Mouse (Mus musculus): ENCODE results near the gene App. TPM values are rescaled to one million over a fixed set of nuclear protein-coding genes. Genes with fewer than 3 reads are reported as not detected.

Gene App
- total and polyA plus RNA-seq, 3 experiments, result 90.6 to 142 (median 141) TPM

DNA sequence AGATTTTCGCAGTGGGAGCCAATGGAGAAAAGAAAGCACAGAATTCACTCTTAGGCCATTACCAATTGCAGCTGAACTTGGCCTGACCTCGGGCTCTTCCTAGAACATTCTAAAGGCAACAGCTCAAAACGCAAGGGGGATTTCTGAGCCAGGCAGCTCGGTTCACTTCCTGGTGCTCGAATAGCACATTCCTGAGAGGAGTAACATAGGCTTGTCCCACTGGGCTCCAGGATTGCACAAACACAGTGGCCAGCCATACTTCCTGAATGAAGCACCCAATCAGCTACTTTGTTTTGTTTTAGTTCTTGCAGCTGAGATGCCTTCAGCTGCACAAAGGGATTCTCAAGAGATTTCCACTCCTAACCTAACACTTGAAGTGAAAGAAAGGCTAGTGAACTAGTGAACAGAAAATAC is 40.1 kb downstream of the App start:
- intact Hi-C loops (cut with DNase I), result loop anchor here (2.0 kb wide), 1 partner anchor 15 kb away; no protein-coding TSS in a partner anchor
- Histone ChIP-seq H3K4me1 (ENCODE audit: control insufficient read depth, insufficient read depth, low read length) (peaks cover 21% of the 10 kb centered on the region), H3K27ac (peak overlapping the region; percentile 83), H3K27me3 (ENCODE audit: control insufficient read depth, insufficient read depth, low read length) (no peaks in the 10 kb centered on the region), H3K9ac (ENCODE audit: low read depth, low read length) (peak overlapping the region; percentile 51), H3K4me3 (peak overlapping the region; percentile 41), H3K36me3 (ENCODE audit: control insufficient read depth, insufficient read depth, low read length) (peaks cover 24% of the 10 kb centered on the region), H3K79me2 (replicated peaks; ENCODE audit: control insufficient read depth, insufficient read depth, low read length) (peaks cover 8% of the 10 kb centered on the region; the same call in 1 of the 2 replicates)
- TF ChIP-seq CTCF (IDR thresholded peaks at IDR 0.05) (peak; percentile 35), POLR2A (IDR thresholded peaks at IDR 0.05; ENCODE audit: insufficient read depth, low read depth, low read length) (peak; percentile 50; the same call in 1 of the 2 replicates), EP300 (IDR thresholded peaks at IDR 0.05; ENCODE audit: insufficient read depth, low read depth, low read length) (peak; percentile 73)
- peak; percentile 72 to 85 for DNase-seq
- WGBS, result 13% methylated on average over 5 of the region's 5 CpGs

GRCm38 (mm10) chr16:85133057-85133456 is 40.5 kb downstream of the App start:
- DNase-seq, result no peak
- Histone ChIP-seq H3K36me3 (ENCODE audit: control insufficient read depth, insufficient read depth, low read length) (peaks cover 24% of the 10 kb centered on the region), H3K4me1 (ENCODE audit: control insufficient read depth, insufficient read depth, low read length) (peaks cover 23% of the 10 kb centered on the region), H3K27me3 (ENCODE audit: control insufficient read depth, insufficient read depth, low read length) (no peaks in the 10 kb centered on the region), H3K9ac (ENCODE audit: low read depth, low read length) (no peak overlapping the region), H3K4me3 (peak overlapping the region; percentile 41), H3K79me2 (replicated peaks; ENCODE audit: control insufficient read depth, insufficient read depth, low read length) (peaks cover 8% of the 10 kb centered on the region; the same call in 1 of the 2 replicates), H3K27ac (peak overlapping the region; percentile 83)
- WGBS, result 34% methylated on average over 8 of the region's 8 CpGs
- TF ChIP-seq POLR2A (IDR thresholded peaks at IDR 0.05; ENCODE audit: insufficient read depth, low read depth, low read length) (no peak), EP300 (IDR thresholded peaks at IDR 0.05; ENCODE audit: insufficient read depth, low read depth, low read length) (no peak), CTCF (IDR thresholded peaks at IDR 0.05) (no peak)
- intact Hi-C loops (cut with DNase I), result loop anchor here (2.0 kb wide), 1 partner anchor 16 kb away; no protein-coding TSS in a partner anchor

DNA sequence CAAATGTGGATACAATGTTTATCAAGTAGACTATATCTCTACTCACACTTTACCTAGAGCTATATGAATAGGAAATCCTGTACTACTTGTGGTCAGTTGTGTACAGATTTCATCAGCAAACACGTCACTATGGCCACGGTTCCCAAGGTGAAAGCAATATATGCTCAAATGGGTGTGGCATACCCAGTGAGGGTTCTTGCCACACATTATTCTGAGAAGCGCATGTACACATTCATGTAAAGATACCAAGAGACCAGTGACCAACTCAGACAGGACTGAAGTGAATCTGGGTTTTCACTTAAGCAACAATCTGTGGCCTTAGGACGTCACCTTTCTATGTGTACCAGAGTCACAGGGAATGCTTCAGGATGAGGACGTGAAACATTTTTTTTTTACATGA is 41.4 kb downstream of the App start:
- intact Hi-C loops (cut with DNase I), result loop anchor here (2.0 kb wide), 1 partner anchor 17 kb away; no protein-coding TSS in a partner anchor
- no peaks in the 10 kb centered on the region for H3K27me3 ChIP-seq (ENCODE audit: control insufficient read depth, insufficient read depth, low read length)
- peaks cover 21% of the 10 kb centered on the region for H3K4me1 ChIP-seq (ENCODE audit: control insufficient read depth, insufficient read depth, low read length)
- no peak overlapping the region for H3K4me3 ChIP-seq
- no peak for TF ChIP-seq EP300 (IDR thresholded peaks at IDR 0.05; ENCODE audit: insufficient read depth, low read depth, low read length)
- no peak for TF ChIP-seq POLR2A (IDR thresholded peaks at IDR 0.05; ENCODE audit: insufficient read depth, low read depth, low read length)
- no peak for TF ChIP-seq CTCF (IDR thresholded peaks at IDR 0.05)
- peaks cover 24% of the 10 kb centered on the region for H3K36me3 ChIP-seq (ENCODE audit: control insufficient read depth, insufficient read depth, low read length)
- DNase-seq, result no peak
- WGBS, result 71% methylated on average over 5 of the region's 5 CpGs
- peaks cover 8% of the 10 kb centered on the region; the same call in 1 of the 2 replicates for H3K79me2 ChIP-seq (replicated peaks; ENCODE audit: control insufficient read depth, insufficient read depth, low read length)
- no peak overlapping the region for H3K9ac ChIP-seq (ENCODE audit: low read depth, low read length)
- H3K27ac ChIP-seq, result peak overlapping the region; percentile 83

- intact Hi-C loops (cut with DNase I), result loop anchor here (1.0 kb wide), 1 partner anchor 9 kb away; no protein-coding TSS in a partner anchor
- H3K27ac ChIP-seq, result no peak overlapping the region
- WGBS, result 80% methylated on average over 7 of the region's 7 CpGs
- no peak for DNase-seq
- H3K9ac ChIP-seq (ENCODE audit: low read depth, low read length), result no peak overlapping the region
- H3K4me1 ChIP-seq (ENCODE audit: control insufficient read depth, insufficient read depth, low read length), result peaks cover 21% of the 10 kb centered on the region
- TF ChIP-seq POLR2A (IDR thresholded peaks at IDR 0.05; ENCODE audit: insufficient read depth, low read depth, low read length) (no peak), CTCF (IDR thresholded peaks at IDR 0.05) (no peak), EP300 (IDR thresholded peaks at IDR 0.05; ENCODE audit: insufficient read depth, low read depth, low read length) (no peak)
- H3K4me3 ChIP-seq, result no peak overlapping the region
- H3K36me3 ChIP-seq (ENCODE audit: control insufficient read depth, insufficient read depth, low read length), result peaks cover 24% of the 10 kb centered on the region
- H3K27me3 ChIP-seq (ENCODE audit: control insufficient read depth, insufficient read depth, low read length), result no peaks in the 10 kb centered on the region
- peaks cover 10% of the 10 kb centered on the region for H3K79me2 ChIP-seq (replicated peaks; ENCODE audit: control insufficient read depth, insufficient read depth, low read length)
Measured at GRCm38 (mm10) chr16:85130861-85131556, 42.6 kb downstream of the App start.

DNA sequence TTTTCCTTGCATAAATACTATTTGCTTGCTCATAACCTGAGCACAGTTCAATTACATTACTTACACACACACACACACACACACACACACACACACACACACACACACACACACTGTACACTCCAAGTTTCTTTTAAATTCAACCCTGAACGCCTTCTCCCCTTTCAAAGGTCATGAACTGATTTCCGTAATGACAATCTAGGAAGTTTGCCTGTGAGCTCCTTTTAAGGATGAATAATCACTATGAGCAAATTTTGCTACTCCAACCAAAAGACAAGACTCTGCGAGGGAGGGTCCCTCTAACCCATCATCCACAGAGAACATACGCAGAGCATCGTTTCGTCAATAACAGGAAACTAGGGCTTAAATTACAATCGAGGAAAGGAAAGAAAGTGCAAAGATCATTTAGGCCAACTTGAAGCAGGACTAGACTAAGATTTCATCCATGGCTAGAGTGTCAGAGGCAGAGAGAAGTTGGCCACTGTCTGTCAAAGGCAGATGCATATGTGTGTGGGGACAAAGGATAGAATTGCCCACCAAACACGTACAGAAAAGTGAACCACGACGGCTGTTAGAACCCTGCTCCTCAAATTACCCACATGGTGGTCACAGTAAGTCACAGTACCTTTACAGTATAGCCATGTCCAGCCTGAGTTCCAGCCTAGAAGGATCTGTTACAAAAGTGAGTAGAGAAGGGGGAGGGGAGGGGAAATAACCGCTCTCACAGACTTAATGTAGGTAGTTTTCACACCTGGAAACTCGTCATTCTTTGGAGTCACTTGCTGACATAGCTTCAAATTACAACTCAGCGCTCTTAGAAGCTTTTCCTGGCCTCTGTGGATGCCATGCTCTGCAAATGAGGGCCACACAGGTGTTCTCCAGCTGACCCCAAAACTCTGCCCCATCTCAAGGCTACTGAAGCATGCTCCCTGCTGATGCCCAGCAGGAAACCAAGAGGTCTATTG is 44.6 kb downstream of the App start:
- H3K27ac ChIP-seq, result no peak overlapping the region

More for the DNA sequence above, 44.6 kb downstream of the App start:
- Histone ChIP-seq H3K4me1 (ENCODE audit: control insufficient read depth, insufficient read depth, low read length) (peaks cover 17% of the 10 kb centered on the region), H3K79me2 (replicated peaks; ENCODE audit: control insufficient read depth, insufficient read depth, low read length) (peaks cover 11% of the 10 kb centered on the region), H3K4me3 (no peak overlapping the region), H3K36me3 (ENCODE audit: control insufficient read depth, insufficient read depth, low read length) (peaks cover 24% of the 10 kb centered on the region), H3K9ac (ENCODE audit: low read depth, low read length) (0 out of 2 replicates have a peak overlapping the region, but pooled peaks have one; percentile 36), H3K27me3 (ENCODE audit: control insufficient read depth, insufficient read depth, low read length) (no peaks in the 10 kb centered on the region)
- intact Hi-C loops (cut with DNase I), result no loop called here
- TF ChIP-seq CTCF (IDR thresholded peaks at IDR 0.05) (no peak), POLR2A (IDR thresholded peaks at IDR 0.05; ENCODE audit: insufficient read depth, low read depth, low read length) (no peak), EP300 (IDR thresholded peaks at IDR 0.05; ENCODE audit: insufficient read depth, low read depth, low read length) (no peak)
- no peak for DNase-seq
- 42% methylated on average over 13 of the region's 13 CpGs for WGBS

Measured in heart, adult 2 months (tissue).